In the genomic region with DNA sequence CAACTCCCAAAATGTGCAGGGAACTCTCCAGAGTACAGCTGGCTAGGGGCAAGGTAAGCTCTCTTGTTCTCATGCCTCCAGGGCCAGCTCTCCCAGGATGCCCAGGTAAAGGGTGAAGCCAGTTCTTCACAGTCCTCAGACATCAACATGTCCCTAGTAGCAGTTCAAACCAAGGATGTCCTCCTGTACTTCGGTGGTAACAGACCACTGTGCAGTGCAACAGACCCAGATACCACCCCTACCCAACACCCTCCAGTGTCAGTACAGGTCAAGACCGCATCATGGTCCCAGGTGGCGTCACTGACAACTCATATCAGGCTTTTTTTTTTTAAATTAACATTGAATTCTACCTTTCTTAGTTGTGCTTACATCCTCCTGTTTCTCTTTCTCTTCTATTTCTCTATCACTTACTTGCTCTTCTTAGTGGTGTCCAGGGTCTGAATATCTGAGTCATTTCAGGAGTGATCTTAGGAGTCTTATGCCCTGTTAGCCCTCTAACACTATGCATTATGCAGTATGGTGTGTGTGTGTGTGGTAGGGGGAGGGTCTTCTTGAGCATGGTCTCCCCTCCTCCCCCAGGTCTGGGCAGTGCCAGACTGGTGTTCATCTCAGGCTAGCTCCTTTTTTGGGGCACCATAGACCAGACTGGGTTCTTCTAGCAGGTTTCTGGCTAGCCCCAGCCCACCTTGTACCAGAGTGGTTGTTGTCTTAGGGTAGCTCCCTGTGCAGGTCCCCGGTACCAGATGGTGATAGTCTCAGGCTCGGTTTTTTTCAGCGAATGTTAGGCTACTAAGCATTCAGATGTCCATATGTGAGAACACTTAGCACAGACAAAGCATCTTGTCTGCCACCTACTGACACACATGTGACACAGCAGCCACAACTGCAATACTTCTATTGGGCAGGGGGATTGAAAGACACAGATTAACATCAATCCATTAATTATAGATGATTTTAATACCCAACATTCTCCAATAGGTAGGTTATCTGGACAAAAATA, we compare ENCODE assay signal across 7 mouse cellular contexts. TPM values are rescaled to one million over a fixed set of nuclear protein-coding genes. Genes with fewer than 3 reads are reported as not detected.
DNase-seq lines count a peak whose midpoint lies in the region; ATAC-seq lines count a peak whose summit lies in the region.

No protein-coding gene starts in this region.

- H3K4me2 ChIP-seq in embryonic facial prominence, embryonic 15.5 days (replicated peaks): 0 out of 2 replicates have a peak overlapping the region, but pooled peaks have one; percentile 24
- H3K4me2 ChIP-seq in hindbrain, embryonic 11.5 days (replicated peaks; ENCODE audit: low read depth, low read length): no peak overlapping the region; the same call in 1 of the 2 replicates

- H3K9ac ChIP-seq in embryonic facial prominence, embryonic 15.5 days: no peak overlapping the region
- no peak overlapping the region for H3K9ac ChIP-seq in hindbrain, embryonic 11.5 days (ENCODE audit: low read depth, low read length)

- 48% methylated on average over 6 of the region's 6 CpGs for WGBS in embryonic facial prominence, embryonic 15.5 days
- WGBS in hindbrain, embryonic 11.5 days: 56% methylated on average over 6 of the region's 6 CpGs

- H3K27me3 ChIP-seq in embryonic facial prominence, embryonic 15.5 days: no peaks in the 10 kb centered on the region
- H3K27me3 ChIP-seq in hindbrain, embryonic 11.5 days (ENCODE audit: control insufficient read depth, insufficient read depth, low read length): no peaks in the 10 kb centered on the region

- H3K9me3 ChIP-seq in embryonic facial prominence, embryonic 15.5 days (replicated peaks): no peaks in the 10 kb centered on the region
- H3K9me3 ChIP-seq in hindbrain, embryonic 11.5 days (ENCODE audit: control insufficient read depth, low read length): no peaks in the 10 kb centered on the region

- no peaks in the 10 kb centered on the region for H3K36me3 ChIP-seq in embryonic facial prominence, embryonic 15.5 days
- H3K36me3 ChIP-seq in hindbrain, embryonic 11.5 days (ENCODE audit: control insufficient read depth, insufficient read depth, low read length): no peaks in the 10 kb centered on the region

- H3K27ac ChIP-seq in embryonic facial prominence, embryonic 15.5 days (replicated peaks): no peak overlapping the region
- H3K27ac ChIP-seq in hindbrain, embryonic 11.5 days (ENCODE audit: low read depth, low read length): no peak overlapping the region

- no peak for ATAC-seq in embryonic facial prominence, embryonic 15.5 days (ENCODE audit: insufficient number of reproducible peaks, low FRiP score, low TSS enrichment, low read depth)
- peak; percentile 89 for ATAC-seq in hindbrain, embryonic 11.5 days (ENCODE audit: low FRiP score)

- no peaks in the 10 kb centered on the region for H3K4me1 ChIP-seq in embryonic facial prominence, embryonic 15.5 days
- no peaks in the 10 kb centered on the region for H3K4me1 ChIP-seq in hindbrain, embryonic 11.5 days (replicated peaks; ENCODE audit: control insufficient read depth, insufficient read depth, low read length)

- peak; percentile 10 to 45 for DNase-seq in CD8-positive naive resting alpha-beta T cell, adult 2 months (ENCODE audit: low read depth in 2 of 2, low spot score in 2 of 2)
- DNase-seq in ZHBTc4 (ENCODE audit: low read depth, low spot score): peak; percentile 47
- peak; percentile 58 for DNase-seq in hindbrain, embryonic 11.5 days (ENCODE audit: low spot score)
- peak; percentile 42 for DNase-seq in layer of hippocampus, adult 9-11 months
- peak; percentile 39 for DNase-seq in lung, postnatal 36 days
- peak; percentile 50 to 56 for DNase-seq in right cerebral cortex, postnatal 10 days (ENCODE audit: low spot score in 2 of 2)

- no peak overlapping the region for H3K4me3 ChIP-seq in embryonic facial prominence, embryonic 15.5 days (replicated peaks)
- H3K4me3 ChIP-seq in hindbrain, embryonic 11.5 days (ENCODE audit: low read depth, low read length): no peak overlapping the region

RNA-seq across cellular contexts. Expression of a gene that starts 9.2 kb away (rescaled TPM):
- polyA plus RNA-seq in embryonic facial prominence, embryonic 15.5 days (2015; fragmentation: Nextera tagmentation; extraction: Ambion mirVana): not detected in 2 replicates
- 0.09 TPM in 1 of 2 replicates, not detected in the other for polyA plus RNA-seq in hindbrain, embryonic 11.5 days (2014; fragmentation: Nextera tagmentation; extraction: Ambion mirVana)

RNA-seq across cellular contexts. Expression of a gene that starts 34.4 kb away (rescaled TPM):
- 39.7 and 42.4 TPM in 2 replicates for polyA plus RNA-seq in embryonic facial prominence, embryonic 15.5 days (2015; fragmentation: Nextera tagmentation; extraction: Ambion mirVana)
- 44.3 and 72.1 TPM in 2 replicates for polyA plus RNA-seq in hindbrain, embryonic 11.5 days (2014; fragmentation: Nextera tagmentation; extraction: Ambion mirVana)

RNA-seq across cellular contexts. Expression of a gene that starts 48.5 kb away (rescaled TPM):
- polyA plus RNA-seq in embryonic facial prominence, embryonic 15.5 days (2015; fragmentation: Nextera tagmentation; extraction: Ambion mirVana): not detected in 2 replicates
- not detected in 2 replicates for polyA plus RNA-seq in hindbrain, embryonic 11.5 days (2014; fragmentation: Nextera tagmentation; extraction: Ambion mirVana)
